Mouse (Mus musculus) heart, adult 9 months (tissue): ENCODE results near the gene Fam78a.

ENCODE experiments used
- DNase-seq, 2 experiments: peaks; one replicate each; pipeline ENCODE4 v3.0.0; 2022; ENCODE audit warnings: low spot score in 2 of 2

Fam78a gene

GRCm38 (mm10) chr2:32068811-32069607 is 15.6 kb downstream of the Fam78a start:
- DNase-seq: no peak

GRCm38 (mm10) chr2:32066005-32066404 is 18.7 kb downstream of the Fam78a start:
- no peak for DNase-seq

- no peak for DNase-seq
Observed at GRCm38 (mm10) chr2:32065371-32065791, 19.3 kb downstream of the Fam78a start.

GRCm38 (mm10) chr2:32064913-32065312 is 19.7 kb downstream of the Fam78a start:
- DNase-seq: peak in 1 of 2 experiments; percentile 50

GRCm38 (mm10) chr2:32063451-32064151 is 21.1 kb downstream of the Fam78a start:
- peak; percentile 47 to 53 for DNase-seq

GRCm38 (mm10) chr2:32062626-32063410 is 21.8 kb downstream of the Fam78a start:
- DNase-seq: no peak

GRCm38 (mm10) chr2:32061722-32062505 is 22.7 kb downstream of the Fam78a start:
- DNase-seq: no peak

- DNase-seq: no peak
Observed at GRCm38 (mm10) chr2:32061189-32061588, 23.5 kb downstream of the Fam78a start.

GRCm38 (mm10) chr2:32060228-32060805 is 24.3 kb downstream of the Fam78a start:
- DNase-seq: no peak

GRCm38 (mm10) chr2:32059613-32060012 is 25.0 kb downstream of the Fam78a start:
- no peak for DNase-seq

GRCm38 (mm10) chr2:32058716-32059115 is 25.9 kb downstream of the Fam78a start:
- DNase-seq: no peak

- no peak for DNase-seq
Observed at GRCm38 (mm10) chr2:32058241-32058640, 26.4 kb downstream of the Fam78a start.

- DNase-seq: no peak
Observed at GRCm38 (mm10) chr2:32057794-32058193, 26.9 kb downstream of the Fam78a start.

- no peak for DNase-seq
Observed at GRCm38 (mm10) chr2:32057360-32057759, 27.3 kb downstream of the Fam78a start.

GRCm38 (mm10) chr2:32056524-32056923 is 28.1 kb downstream of the Fam78a start:
- DNase-seq: no peak

- DNase-seq: no peak
Observed at GRCm38 (mm10) chr2:32055357-32055965, 29.2 kb downstream of the Fam78a start.

- DNase-seq: no peak
Observed at GRCm38 (mm10) chr2:32052418-32052817, 32.2 kb downstream of the Fam78a start.

- DNase-seq: no peak
Observed at GRCm38 (mm10) chr2:32051791-32052190, 32.9 kb downstream of the Fam78a start.

- DNase-seq: no peak
Observed at GRCm38 (mm10) chr2:32047323-32047722, 37.3 kb downstream of the Fam78a start.

- DNase-seq: peak in 1 of 2 experiments; percentile 49
Observed at GRCm38 (mm10) chr2:32046009-32046408, 38.6 kb downstream of the Fam78a start.

GRCm38 (mm10) chr2:32045375-32045774 is 39.3 kb downstream of the Fam78a start:
- no peak for DNase-seq
